Mouse (Mus musculus) CD4-positive helper T cell, adult 2 months (primary cell): ENCODE data around the gene LTO1.

Experiments
- DNase-seq: peaks from one replicate; pipeline ENCODE4 v3.0.0-alpha.2; 2012; ENCODE audit warnings: low read depth, missing footprints, low spot score

LTO1 gene

GRCm38 (mm10) chr7:144939344-144940002 lies 24.6 kb downstream of the LTO1 start, which contains the start of gene Ccnd1:
Gene Ccnd1, minus strand, starts transcription at chr7:144939925.
- DNase-seq, result no peak

GRCm38 (mm10) chr7:144940003-144940571 lies 25.2 kb downstream of the LTO1 start:
- no peak for DNase-seq

GRCm38 (mm10) chr7:144940585-144940984 lies 25.7 kb downstream of the LTO1 start:
- no peak for DNase-seq

- DNase-seq, result no peak
Observed at GRCm38 (mm10) chr7:144941242-144941831, 26.4 kb downstream of the LTO1 start.

- DNase-seq, result no peak
Observed at GRCm38 (mm10) chr7:144942071-144942743, 27.3 kb downstream of the LTO1 start.

GRCm38 (mm10) chr7:144942744-144943135 lies 27.8 kb downstream of the LTO1 start:
- no peak for DNase-seq

GRCm38 (mm10) chr7:144943254-144943653 lies 28.4 kb downstream of the LTO1 start:
- peak; percentile 25 for DNase-seq

GRCm38 (mm10) chr7:144958509-144959395 lies 43.9 kb downstream of the LTO1 start:
- no peak for DNase-seq

GRCm38 (mm10) chr7:144963911-144964310 lies 49.0 kb downstream of the LTO1 start:
- no peak for DNase-seq

GRCm38 (mm10) chr7:144964316-144964715 lies 49.4 kb downstream of the LTO1 start:
- no peak for DNase-seq

- DNase-seq, result no peak
Observed at GRCm38 (mm10) chr7:144965893-144966292, 51.0 kb downstream of the LTO1 start.

GRCm38 (mm10) chr7:144970997-144971768 lies 56.3 kb downstream of the LTO1 start:
- no peak for DNase-seq

GRCm38 (mm10) chr7:144971769-144972168 lies 56.9 kb downstream of the LTO1 start:
- no peak for DNase-seq

- DNase-seq, result no peak
Observed at GRCm38 (mm10) chr7:144973461-144973860, 58.6 kb downstream of the LTO1 start.

- DNase-seq, result no peak
Observed at GRCm38 (mm10) chr7:144977121-144977520, 62.2 kb downstream of the LTO1 start.

- DNase-seq, result no peak
Observed at GRCm38 (mm10) chr7:144979814-144980213, 64.9 kb downstream of the LTO1 start.
